Mouse (Mus musculus): ENCODE data around the gene Tcf12. TPM values are rescaled to one million over a fixed set of nuclear protein-coding genes. Genes with fewer than 3 reads are reported as not detected.

Gene Tcf12
- polyA plus RNA-seq, 1 experiment from 2014 or later, result 112 TPM

DNA sequence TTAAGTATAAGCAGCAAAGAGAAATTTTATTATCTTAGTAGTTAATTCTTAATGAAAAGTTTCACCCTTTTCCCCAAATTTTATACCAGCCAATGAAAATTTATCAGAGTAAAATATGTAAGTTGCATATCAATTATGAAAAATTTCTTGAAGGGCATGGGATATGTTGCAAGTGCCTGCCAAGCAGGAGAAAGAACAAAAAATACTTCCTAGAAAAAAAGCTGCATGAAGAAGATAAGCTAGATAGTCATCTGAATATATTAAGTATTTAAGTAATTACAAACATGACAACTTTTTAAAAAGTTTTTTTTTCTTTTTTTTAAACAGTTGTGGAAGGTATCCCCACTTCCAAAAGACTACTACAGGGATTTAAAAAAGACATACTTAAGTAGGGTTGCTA, 179.7 kb downstream of the Tcf12 start:
- Histone ChIP-seq H3K27ac (no peak overlapping the region), H3K36me3 (replicated peaks) (0 out of 2 replicates have a peak, but pooled peaks cover 2% of the 10 kb centered on the region), H3K4me3 (replicated peaks) (no peak overlapping the region), H3K4me1 (peaks cover 4% of the 10 kb centered on the region), H3K9ac (no peak overlapping the region), H3K9me3 (no peaks in the 10 kb centered on the region), H3K4me2 (no peak overlapping the region), H3K27me3 (no peaks in the 10 kb centered on the region)
- no peak for ATAC-seq (ENCODE audit: low FRiP score)

- Histone ChIP-seq H3K9ac (no peak overlapping the region), H3K9me3 (no peaks in the 10 kb centered on the region), H3K4me3 (replicated peaks) (no peak overlapping the region), H3K27me3 (no peaks in the 10 kb centered on the region), H3K4me1 (peaks cover 4% of the 10 kb centered on the region), H3K27ac (no peak overlapping the region), H3K4me2 (no peak overlapping the region), H3K36me3 (replicated peaks) (0 out of 2 replicates have a peak, but pooled peaks cover 2% of the 10 kb centered on the region)
- 0 out of 2 replicates have a peak, but pooled peaks have one; percentile 30 for ATAC-seq (ENCODE audit: low FRiP score)
- WGBS, result 24% methylated on average over 8 of the region's 8 CpGs
Measured at GRCm38 (mm10) chr9:71931358-71931715, 180.3 kb downstream of the Tcf12 start.

GRCm38 (mm10) chr9:71930431-71931357, 181.0 kb downstream of the Tcf12 start:
- H3K9me3 ChIP-seq, result no peaks in the 10 kb centered on the region
- H3K36me3 ChIP-seq (replicated peaks), result 0 out of 2 replicates have a peak, but pooled peaks cover 2% of the 10 kb centered on the region
- H3K4me2 ChIP-seq, result no peak overlapping the region
- peaks cover 4% of the 10 kb centered on the region for H3K4me1 ChIP-seq
- no peak overlapping the region for H3K9ac ChIP-seq
- no peaks in the 10 kb centered on the region for H3K27me3 ChIP-seq
- 83% methylated on average over 3 of the region's 3 CpGs for WGBS
- no peak overlapping the region for H3K4me3 ChIP-seq (replicated peaks)
- no peak for ATAC-seq (ENCODE audit: low FRiP score)
- H3K27ac ChIP-seq, result no peak overlapping the region

- peak overlapping the region; percentile 81 for H3K27ac ChIP-seq
- peaks cover 23% of the 10 kb centered on the region for H3K4me1 ChIP-seq
- H3K27me3 ChIP-seq, result no peaks in the 10 kb centered on the region
- ATAC-seq (ENCODE audit: low FRiP score), result 0 out of 2 replicates have a peak, but pooled peaks have one; percentile 6
- no peak overlapping the region for H3K9ac ChIP-seq
- no peak overlapping the region for H3K4me3 ChIP-seq (replicated peaks)
- H3K4me2 ChIP-seq, result no peak overlapping the region
- peaks cover 8% of the 10 kb centered on the region for H3K36me3 ChIP-seq (replicated peaks)
- no peaks in the 10 kb centered on the region for H3K9me3 ChIP-seq
Measured at GRCm38 (mm10) chr9:71916662-71916953, 195.1 kb downstream of the Tcf12 start.

DNA sequence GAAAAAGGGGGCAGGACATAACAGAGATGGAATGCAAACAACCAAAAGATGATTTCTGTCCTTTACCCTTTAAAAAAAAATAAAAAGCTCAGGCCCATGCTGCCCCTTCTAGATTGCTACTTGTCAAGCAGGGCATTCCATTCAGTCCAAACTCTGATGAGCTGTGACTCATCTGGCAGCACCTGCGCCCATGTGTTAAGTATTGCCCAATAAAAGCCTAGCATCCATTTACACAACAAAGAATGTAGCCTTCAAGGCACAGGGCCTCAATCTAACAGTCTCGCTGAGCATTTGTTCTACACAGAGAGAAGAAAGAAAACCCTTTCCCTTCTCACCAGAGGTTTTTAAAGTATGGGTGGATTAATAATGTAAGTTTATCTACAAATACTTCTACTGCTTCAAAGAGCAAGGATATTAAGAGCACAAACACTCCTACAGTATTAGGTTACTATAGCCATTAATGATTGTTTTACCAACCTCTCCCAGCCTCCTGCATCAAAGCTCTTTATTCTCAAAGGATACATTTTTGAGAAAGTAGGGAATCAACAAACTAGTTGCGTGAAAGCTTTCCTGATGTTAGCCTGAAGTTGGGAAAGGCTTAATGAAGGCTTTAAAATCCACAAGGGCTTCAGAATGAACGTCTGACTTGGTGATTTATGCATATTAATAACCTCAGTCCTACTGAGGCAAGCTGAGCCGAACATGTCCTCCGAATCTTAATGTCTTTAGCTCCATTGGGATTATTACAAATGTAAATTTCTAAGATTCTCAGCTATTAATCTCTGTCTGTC, 195.6 kb downstream of the Tcf12 start:
- Histone ChIP-seq H3K36me3 (replicated peaks) (peaks cover 3% of the 10 kb centered on the region; the same call in 1 of the 2 replicates), H3K4me1 (peaks cover 23% of the 10 kb centered on the region), H3K9me3 (no peaks in the 10 kb centered on the region), H3K4me3 (replicated peaks) (no peak overlapping the region), H3K27me3 (no peaks in the 10 kb centered on the region), H3K4me2 (no peak overlapping the region), H3K9ac (no peak overlapping the region), H3K27ac (peak overlapping the region; percentile 81)
- ATAC-seq (ENCODE audit: low FRiP score), result peak; percentile 83; the same call in 1 of the 2 replicates
- 22% methylated on average over 6 of the region's 6 CpGs for WGBS

DNA sequence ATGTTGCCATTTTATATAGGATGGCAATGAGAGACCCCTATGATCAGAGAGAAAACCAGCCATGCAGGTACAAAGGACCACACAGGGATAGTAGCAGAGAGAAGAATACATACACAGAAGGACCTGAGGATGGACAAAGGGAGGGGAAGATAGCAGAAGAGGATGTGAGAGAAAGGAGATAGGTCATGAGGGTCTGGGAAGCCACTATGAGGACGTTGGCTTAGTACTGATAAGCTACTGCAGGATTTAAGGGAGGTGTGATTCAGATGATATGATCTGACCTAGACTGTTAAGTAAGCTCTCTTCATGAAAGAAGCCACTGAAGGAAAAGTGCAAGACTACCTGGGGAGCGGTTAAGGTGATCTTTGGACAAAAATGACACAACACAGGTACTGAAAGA, 205.1 kb downstream of the Tcf12 start:
- Histone ChIP-seq H3K27ac (no peak overlapping the region), H3K9me3 (peaks cover 4% of the 10 kb centered on the region; the same call in 1 of the 2 replicates), H3K4me3 (replicated peaks) (no peak overlapping the region), H3K4me2 (no peak overlapping the region), H3K36me3 (replicated peaks) (peaks cover 9% of the 10 kb centered on the region), H3K9ac (no peak overlapping the region), H3K4me1 (no peaks in the 10 kb centered on the region), H3K27me3 (no peaks in the 10 kb centered on the region)
- 86% methylated on average over 2 of the region's 2 CpGs for WGBS
- ATAC-seq (ENCODE audit: low FRiP score), result no peak

DNA sequence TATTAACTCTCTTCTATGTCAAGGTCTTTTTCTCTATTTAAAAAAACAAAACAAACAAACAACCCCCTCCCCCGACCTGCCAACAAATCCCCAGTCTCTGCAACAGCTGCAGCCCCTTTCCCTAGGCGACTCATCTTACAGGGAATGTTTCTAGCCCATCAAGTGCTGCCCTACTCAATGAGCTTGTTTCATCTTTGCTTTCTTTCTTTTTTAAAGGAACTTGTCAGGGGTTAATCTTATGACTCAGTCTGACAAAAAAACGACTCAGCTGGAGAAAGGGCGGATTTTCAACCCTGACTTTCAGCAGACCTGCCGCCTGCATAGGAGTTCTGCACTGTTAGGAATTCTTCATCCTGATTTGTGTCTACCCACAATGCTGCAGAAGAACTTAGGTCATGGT, 212.8 kb downstream of the Tcf12 start:
- ATAC-seq (ENCODE audit: low FRiP score), result no peak
- Histone ChIP-seq H3K9ac (no peak overlapping the region), H3K27me3 (0 out of 2 replicates have a peak, but pooled peaks cover 2% of the 10 kb centered on the region), H3K36me3 (replicated peaks) (no peaks in the 10 kb centered on the region), H3K27ac (peak overlapping the region; percentile 32; the same call in 1 of the 2 replicates), H3K4me3 (replicated peaks) (no peak overlapping the region), H3K4me2 (no peak overlapping the region), H3K9me3 (no peaks in the 10 kb centered on the region), H3K4me1 (peaks cover 28% of the 10 kb centered on the region)
- WGBS, result 10% methylated on average over 5 of the region's 5 CpGs

GRCm38 (mm10) chr9:71897399-71897798, 214.3 kb downstream of the Tcf12 start:
- Histone ChIP-seq H3K36me3 (replicated peaks) (no peaks in the 10 kb centered on the region), H3K9me3 (no peaks in the 10 kb centered on the region), H3K4me1 (peaks cover 39% of the 10 kb centered on the region), H3K9ac (no peak overlapping the region), H3K4me3 (replicated peaks) (no peak overlapping the region), H3K27me3 (0 out of 2 replicates have a peak, but pooled peaks cover 2% of the 10 kb centered on the region), H3K4me2 (no peak overlapping the region), H3K27ac (peak overlapping the region; percentile 75)
- WGBS, result 3% methylated on average over 1 of the region's 1 CpGs
- ATAC-seq (ENCODE audit: low FRiP score), result peak; percentile 83

- WGBS, result 3% methylated on average over 2 of the region's 2 CpGs
- ATAC-seq (ENCODE audit: low FRiP score), result peak; percentile 74
- no peaks in the 10 kb centered on the region for H3K9me3 ChIP-seq
- peak overlapping the region; percentile 39 for H3K27ac ChIP-seq
- H3K27me3 ChIP-seq, result 0 out of 2 replicates have a peak, but pooled peaks cover 2% of the 10 kb centered on the region
- no peak overlapping the region for H3K9ac ChIP-seq
- peak overlapping the region; percentile 37 for H3K4me2 ChIP-seq
- H3K36me3 ChIP-seq (replicated peaks), result no peaks in the 10 kb centered on the region
- peaks cover 40% of the 10 kb centered on the region for H3K4me1 ChIP-seq
- peak overlapping the region; percentile 34 for H3K4me3 ChIP-seq (replicated peaks)
Measured at GRCm38 (mm10) chr9:71895931-71896724, 215.5 kb downstream of the Tcf12 start.

DNA sequence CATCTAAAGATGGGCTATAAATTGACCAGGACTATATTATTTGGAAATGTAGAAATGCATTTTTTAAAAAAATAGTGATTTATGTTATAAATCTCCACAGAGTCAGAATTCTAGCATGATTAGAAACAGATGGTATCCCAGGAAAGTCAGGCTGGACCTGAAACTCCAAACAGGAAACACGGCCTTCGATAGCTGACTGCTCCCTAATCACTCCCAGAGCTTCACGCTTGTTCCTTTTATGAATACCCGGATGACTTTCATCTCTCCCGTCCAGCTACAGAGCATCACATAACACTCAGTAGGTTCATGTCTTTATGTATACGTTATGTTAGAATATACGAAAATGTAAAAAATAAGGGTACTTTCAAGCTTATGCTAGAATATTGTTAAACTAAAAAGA, 216.4 kb downstream of the Tcf12 start:
- Histone ChIP-seq H3K4me3 (replicated peaks) (peak overlapping the region; percentile 28), H3K27ac (no peak overlapping the region), H3K4me2 (peak overlapping the region; percentile 31), H3K9me3 (no peaks in the 10 kb centered on the region), H3K9ac (no peak overlapping the region), H3K4me1 (peaks cover 40% of the 10 kb centered on the region), H3K27me3 (0 out of 2 replicates have a peak, but pooled peaks cover under 1% of the 10 kb centered on the region), H3K36me3 (replicated peaks) (no peaks in the 10 kb centered on the region)
- 24% methylated on average over 7 of the region's 7 CpGs for WGBS
- no peak for ATAC-seq (ENCODE audit: low FRiP score)

GRCm38 (mm10) chr9:71894943-71895286, 216.8 kb downstream of the Tcf12 start:
- H3K9ac ChIP-seq, result no peak overlapping the region
- H3K4me1 ChIP-seq, result peaks cover 40% of the 10 kb centered on the region
- peak overlapping the region; percentile 29 for H3K4me3 ChIP-seq (replicated peaks)
- 41% methylated on average over 7 of the region's 7 CpGs for WGBS
- H3K9me3 ChIP-seq, result no peaks in the 10 kb centered on the region
- peak overlapping the region; percentile 35 for H3K4me2 ChIP-seq
- ATAC-seq (ENCODE audit: low FRiP score), result no peak
- no peaks in the 10 kb centered on the region for H3K27me3 ChIP-seq
- H3K36me3 ChIP-seq (replicated peaks), result no peaks in the 10 kb centered on the region
- H3K27ac ChIP-seq, result no peak overlapping the region

Measured in forebrain, embryonic 12.5 days (tissue).